Mouse (Mus musculus) erythroblast, embryonic 14.5 days (primary cell): Measurements from ENCODE around the gene Tent5c. TPM values are rescaled to one million over a fixed set of nuclear protein-coding genes. Genes with fewer than 3 reads are reported as not detected.

Source experiments
- H3K27me3 ChIP-seq: 2 replicates; pipeline ENCODE4 v1.6.1; 2012; ENCODE audit warnings: inconsistent platforms; ENCODE audit not compliant: control insufficient read depth
- H3K36me3 ChIP-seq: 2 replicates; pipeline ENCODE4 v1.6.1; 2012; ENCODE audit warnings: mild to moderate bottlenecking, inconsistent platforms; ENCODE audit not compliant: control insufficient read depth
- H3K4me1 ChIP-seq: 2 replicates; pipeline ENCODE4 v1.6.1; 2012; ENCODE audit warnings: inconsistent platforms; ENCODE audit not compliant: control insufficient read depth
- H3K4me3 ChIP-seq: replicated peaks from 2 replicates; pipeline ENCODE3; 2012; ENCODE audit warnings: moderate library complexity, mild to moderate bottlenecking, inconsistent platforms
- H3K9me3 ChIP-seq: 2 replicates; pipeline ENCODE4 v1.6.1; 2012; ENCODE audit warnings: low read length, inconsistent platforms, mixed read lengths; ENCODE audit not compliant: control insufficient read depth
- GATA1 ChIP-seq: IDR thresholded peaks from 2 replicates; pipeline ENCODE4 v1.6.1; 2012; ENCODE audit warnings: low read length, inconsistent platforms, mixed read lengths
- TAL1 ChIP-seq: IDR thresholded peaks from 3 replicates; pipeline ENCODE4 v1.6.1; 2012; ENCODE audit warnings: low read length, inconsistent platforms, mixed read lengths
- polyA plus RNA-seq: library from polyadenylated mRNA; stranded (reverse); fragments of >175 nt; gene quantifications from 2 replicates; pipeline ENCODE4 v1.2.3, GENCODE M21; 2012

Gene Tent5c
- 7.2 and 9.3 TPM in 2 replicates for polyA plus RNA-seq

DNA sequence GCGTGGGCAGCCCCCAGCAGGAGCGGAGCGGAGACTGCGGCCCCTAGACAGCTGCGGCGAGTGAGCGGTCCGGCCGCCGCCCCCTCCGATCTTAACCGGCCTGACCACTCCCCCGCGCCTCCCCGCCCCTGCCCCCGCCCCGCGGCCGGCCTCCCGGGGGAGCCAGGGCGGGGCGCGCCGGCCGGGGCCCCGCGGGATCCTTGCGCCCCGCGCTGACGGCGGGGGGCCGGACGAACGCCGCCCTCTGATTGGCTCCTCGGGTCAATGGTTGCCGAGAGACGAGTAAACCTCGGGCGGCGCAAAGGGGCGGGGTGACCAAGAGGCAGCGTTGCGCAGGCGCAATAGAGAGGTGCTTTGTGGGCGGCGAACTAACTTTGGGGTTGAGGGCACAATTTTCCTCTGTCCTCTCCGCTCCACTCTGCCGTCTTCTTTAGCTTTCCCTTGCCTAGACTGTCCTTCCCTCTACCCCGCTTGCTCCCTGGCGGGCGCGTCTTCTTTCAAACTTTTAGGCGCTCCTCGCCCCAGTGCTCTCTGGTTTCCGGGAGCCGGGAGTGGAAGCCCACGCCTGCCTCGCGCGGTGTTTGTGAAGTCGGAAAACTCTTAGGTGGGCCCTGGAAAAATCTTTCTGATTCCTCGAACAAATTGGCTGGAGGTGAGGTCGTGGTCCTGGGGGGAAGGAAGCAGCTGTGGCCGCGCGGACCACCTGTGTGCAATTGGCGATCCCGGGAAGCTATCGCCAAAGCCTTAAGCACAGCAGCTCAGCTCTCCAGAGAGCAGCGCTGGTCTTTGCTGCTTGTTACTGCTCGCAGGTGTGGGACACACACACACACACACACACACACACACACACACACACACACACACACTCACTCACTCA, at the start of gene Tent5c:
Tent5c (minus strand) TSS at position 192 of the 877 bp plus-strand sequence.
- H3K9me3 ChIP-seq, result no peaks in the 10 kb centered on the region
- H3K4me3 ChIP-seq, result peak within 1 kb of the TSS; percentile 99
- H3K36me3 ChIP-seq, result peaks cover 38% of the 10 kb centered on the region
- H3K27me3 ChIP-seq, result peaks cover 20% of the 10 kb centered on the region
- TF ChIP-seq GATA1, result no peak
- no peak for TF ChIP-seq TAL1
- peaks cover 67% of the 10 kb centered on the region for H3K4me1 ChIP-seq

DNA sequence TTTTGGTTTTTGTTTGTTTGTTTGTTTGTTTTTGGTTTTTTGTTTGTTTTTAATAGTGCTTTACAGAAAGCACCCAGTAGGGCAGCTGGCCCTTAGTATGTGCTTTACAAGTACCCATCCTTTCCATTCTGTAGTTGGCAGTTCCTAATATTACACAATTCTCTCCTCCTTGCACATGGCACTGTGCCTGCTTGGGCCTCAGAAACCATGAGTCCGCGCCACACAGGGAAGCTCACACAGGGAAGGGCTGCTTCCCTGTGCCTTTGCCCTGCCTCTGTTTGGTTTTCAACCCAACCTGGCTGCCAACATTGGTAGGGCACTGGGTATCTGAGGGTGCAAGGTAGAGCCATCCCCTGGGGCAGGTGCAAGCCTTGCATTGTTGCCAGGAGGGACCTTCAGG, 47.6 kb upstream of the Tent5c start:
- H3K36me3 ChIP-seq, result no peaks in the 10 kb centered on the region
- H3K27me3 ChIP-seq, result peaks cover 30% of the 10 kb centered on the region
- TF ChIP-seq TAL1, result no peak
- no peak for TF ChIP-seq GATA1
- peaks cover 26% of the 10 kb centered on the region for H3K4me1 ChIP-seq
- no peak overlapping the region for H3K4me3 ChIP-seq
- H3K9me3 ChIP-seq, result no peaks in the 10 kb centered on the region

DNA sequence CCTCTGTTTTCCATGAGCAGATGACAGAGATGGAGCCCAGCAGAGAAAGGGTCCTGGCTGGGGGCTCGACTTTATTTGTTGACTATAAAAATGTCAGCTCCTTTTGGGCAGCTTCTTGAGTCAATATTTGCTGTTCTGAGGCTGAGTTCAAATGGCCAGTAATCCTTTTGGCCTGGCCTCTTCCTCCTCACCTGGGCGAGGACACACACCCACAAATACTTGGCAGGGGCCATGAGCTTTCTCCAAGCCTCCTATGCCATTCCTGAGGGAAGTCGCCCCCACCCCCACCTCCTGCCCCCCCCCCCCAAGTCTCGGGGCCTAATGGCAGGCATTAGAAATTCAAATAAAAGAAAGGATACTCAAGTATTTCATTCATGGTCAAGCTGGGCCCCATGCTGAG, 46.8 kb upstream of the Tent5c start:
- Histone ChIP-seq H3K4me1 (peaks cover 26% of the 10 kb centered on the region), H3K4me3 (no peak overlapping the region), H3K36me3 (no peaks in the 10 kb centered on the region), H3K27me3 (peaks cover 30% of the 10 kb centered on the region), H3K9me3 (no peaks in the 10 kb centered on the region)
- TF ChIP-seq GATA1, result no peak
- TF ChIP-seq TAL1, result no peak

GRCm38 (mm10) chr3:100535298-100535697, 46.2 kb upstream of the Tent5c start:
- H3K4me3 ChIP-seq, result no peak overlapping the region
- no peaks in the 10 kb centered on the region for H3K9me3 ChIP-seq
- H3K4me1 ChIP-seq, result peaks cover 26% of the 10 kb centered on the region
- H3K36me3 ChIP-seq, result no peaks in the 10 kb centered on the region
- TF ChIP-seq TAL1 (no peak), GATA1 (no peak)
- peaks cover 32% of the 10 kb centered on the region for H3K27me3 ChIP-seq

DNA sequence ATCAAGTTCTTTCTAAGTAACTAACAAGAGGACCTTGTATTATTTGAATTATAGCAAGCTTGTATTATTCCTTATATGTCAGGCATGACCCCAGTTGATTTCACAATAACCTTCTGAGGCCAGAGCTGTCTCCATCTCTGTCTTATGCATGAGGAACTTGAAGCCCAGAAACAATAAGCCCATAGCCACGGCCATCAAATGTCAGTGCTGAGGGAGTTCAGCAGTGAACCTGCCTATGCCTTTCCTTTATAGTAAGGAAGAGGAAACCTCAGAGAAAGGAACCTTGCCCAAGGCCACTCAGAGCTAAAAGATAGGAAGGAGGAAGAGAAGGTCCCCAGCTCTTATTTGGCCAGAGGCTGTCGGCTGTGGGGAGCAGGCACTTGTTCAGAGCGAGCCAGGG, 45.3 kb upstream of the Tent5c start:
- TF ChIP-seq GATA1 (no peak), TAL1 (no peak)
- Histone ChIP-seq H3K27me3 (peaks cover 27% of the 10 kb centered on the region), H3K4me3 (no peak overlapping the region), H3K4me1 (peaks cover 26% of the 10 kb centered on the region), H3K36me3 (no peaks in the 10 kb centered on the region), H3K9me3 (no peaks in the 10 kb centered on the region)

- Histone ChIP-seq H3K4me1 (peaks cover 26% of the 10 kb centered on the region), H3K36me3 (no peaks in the 10 kb centered on the region), H3K4me3 (no peak overlapping the region), H3K27me3 (peaks cover 20% of the 10 kb centered on the region), H3K9me3 (no peaks in the 10 kb centered on the region)
- TF ChIP-seq GATA1 (no peak), TAL1 (no peak)
Measured at GRCm38 (mm10) chr3:100533429-100533828, 44.3 kb upstream of the Tent5c start.

GRCm38 (mm10) chr3:100530919-100531318, 41.8 kb upstream of the Tent5c start:
- Histone ChIP-seq H3K4me1 (peaks cover 20% of the 10 kb centered on the region), H3K36me3 (no peaks in the 10 kb centered on the region), H3K4me3 (no peak overlapping the region), H3K27me3 (peaks cover 18% of the 10 kb centered on the region), H3K9me3 (no peaks in the 10 kb centered on the region)
- TF ChIP-seq GATA1 (no peak), TAL1 (no peak)

DNA sequence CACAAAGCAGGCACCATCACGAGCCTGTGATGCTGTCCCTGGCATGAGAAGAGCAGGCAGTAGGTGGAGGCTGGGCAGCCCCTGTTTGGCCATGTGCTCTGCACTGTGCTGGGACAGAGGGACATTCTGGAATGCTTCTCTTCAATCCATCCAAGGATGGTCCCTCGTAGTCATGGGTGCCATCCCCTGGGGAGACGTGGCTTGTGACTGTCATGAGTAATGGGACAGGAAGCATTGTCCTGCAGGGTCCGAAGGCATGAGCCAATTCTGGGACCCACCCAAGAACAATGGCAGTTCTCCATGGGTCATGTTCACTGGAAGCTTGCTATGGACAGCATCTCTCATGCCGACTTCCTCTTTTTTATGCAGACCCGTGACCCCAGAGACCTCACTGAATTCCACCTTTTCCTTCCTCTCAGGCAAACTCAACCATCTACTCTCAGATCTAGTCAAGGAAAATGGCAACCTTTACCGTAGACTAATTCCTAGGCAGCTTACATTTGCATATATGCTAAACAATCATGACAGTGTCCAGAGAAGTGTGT, 41.2 kb upstream of the Tent5c start:
- H3K9me3 ChIP-seq, result no peaks in the 10 kb centered on the region
- peaks cover 20% of the 10 kb centered on the region for H3K4me1 ChIP-seq
- peaks cover 17% of the 10 kb centered on the region for H3K27me3 ChIP-seq
- no peaks in the 10 kb centered on the region for H3K36me3 ChIP-seq
- no peak for TF ChIP-seq GATA1
- TF ChIP-seq TAL1, result no peak
- no peak overlapping the region for H3K4me3 ChIP-seq

DNA sequence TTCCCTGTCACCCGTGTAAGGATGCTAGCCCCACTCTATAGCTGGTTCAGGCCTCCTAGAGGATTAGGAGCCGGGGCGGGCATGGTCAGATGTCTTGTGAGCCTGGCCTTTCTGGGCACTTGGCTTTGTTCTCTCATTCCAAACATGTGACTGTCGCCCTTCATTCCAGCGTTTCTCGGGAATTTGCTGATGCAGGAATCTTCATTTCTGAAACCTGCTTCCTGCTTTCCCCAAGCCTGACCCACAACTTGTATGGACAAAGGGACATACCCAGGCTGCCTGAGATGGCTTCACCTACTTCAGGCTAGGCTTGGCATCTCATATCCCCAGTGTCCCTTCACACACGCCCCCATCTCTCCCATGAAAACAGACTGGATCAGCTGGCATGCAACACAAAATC, 33.5 kb upstream of the Tent5c start:
- no peaks in the 10 kb centered on the region; the same call in 1 of the 2 replicates for H3K9me3 ChIP-seq
- H3K4me3 ChIP-seq, result no peak overlapping the region
- no peaks in the 10 kb centered on the region for H3K36me3 ChIP-seq
- peaks cover 3% of the 10 kb centered on the region for H3K27me3 ChIP-seq
- TF ChIP-seq GATA1 (no peak), TAL1 (no peak)
- H3K4me1 ChIP-seq, result no peaks in the 10 kb centered on the region
